Mouse (Mus musculus) thymus, adult 18-20 months (tissue): ENCODE measurements at regions not wholly inside any gene's neighbourhood (a gene's known extent, or its start where the extent isn't known, plus 50 kb on each side); places are given as distances from the start of the nearest gene placed in this dataset.

Experiments used
- DNase-seq, 2 experiments: peaks; one replicate each; pipeline ENCODE4 v3.0.0; 2022; ENCODE audit warnings: mixed read lengths in 2 of 2

- no peak for DNase-seq
Measured at GRCm38 (mm10) chr13:51975330-51975729, 128.9 kb downstream of the Gadd45g start.

DNA sequence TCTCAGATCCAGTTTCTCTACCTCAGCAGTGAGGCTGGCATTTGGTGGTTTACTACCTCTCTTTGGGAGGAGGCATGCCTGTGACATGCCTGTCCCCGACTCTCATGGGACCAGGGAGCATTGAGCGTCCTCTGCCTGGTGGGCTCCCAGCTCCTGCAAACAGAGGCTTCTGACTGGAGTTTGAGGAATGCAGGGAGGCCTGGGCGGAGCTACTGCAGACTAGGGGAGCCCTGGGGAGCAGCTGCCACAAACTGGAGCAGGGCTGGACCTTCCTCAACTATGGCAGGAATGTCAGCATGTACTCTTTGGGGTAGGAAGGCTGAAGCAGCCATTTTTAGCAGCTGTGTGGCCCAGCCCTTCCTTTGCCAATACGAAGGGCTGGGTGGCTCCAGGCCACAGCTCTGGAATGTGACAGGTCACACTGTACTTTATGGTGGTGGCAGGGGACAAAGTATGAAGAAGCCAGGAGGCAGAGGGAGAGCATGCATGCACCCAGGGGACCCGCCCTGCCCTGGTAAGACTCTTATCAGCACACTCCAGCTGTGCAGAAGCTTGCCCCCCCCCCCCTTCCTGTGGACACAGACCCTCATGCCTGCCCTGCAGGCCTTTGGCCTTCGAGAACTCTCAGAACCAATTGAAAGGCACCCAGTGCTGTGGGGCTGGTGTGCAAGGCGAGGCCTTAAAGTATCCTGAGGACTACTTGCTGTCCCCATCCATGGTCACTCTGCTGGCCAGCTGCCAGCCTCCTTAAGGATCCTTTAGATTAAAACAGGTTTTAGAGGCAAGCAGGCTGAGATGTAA, 129.5 kb downstream of the Gadd45g start:
- no peak for DNase-seq

GRCm38 (mm10) chr13:51976620-51977214, 130.2 kb downstream of the Gadd45g start:
- no peak for DNase-seq

GRCm38 (mm10) chr13:51979301-51979977, 133.0 kb downstream of the Gadd45g start:
- DNase-seq, result no peak

DNA sequence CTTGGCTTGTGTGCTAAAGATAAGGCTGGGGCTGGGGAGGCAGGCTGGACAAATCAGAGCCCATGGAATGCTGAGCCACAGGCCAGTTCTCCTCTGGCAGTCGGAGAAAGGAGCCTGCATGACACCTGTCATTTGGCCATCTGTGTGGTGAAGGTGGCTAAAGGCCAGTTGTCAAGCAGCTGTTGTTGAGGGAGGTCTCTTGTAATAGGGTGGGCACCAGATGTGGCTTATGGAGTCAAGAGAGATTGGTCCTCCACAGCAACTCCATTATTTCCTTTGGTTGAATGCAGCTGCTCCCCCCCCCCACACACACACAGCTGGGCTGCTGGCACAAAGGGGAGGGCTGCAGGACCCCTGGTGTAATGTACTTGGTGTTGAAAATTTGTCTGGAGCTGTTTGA, 133.9 kb downstream of the Gadd45g start:
- DNase-seq, result no peak

- DNase-seq, result no peak
Measured at GRCm38 (mm10) chr13:51983002-51983401, 136.5 kb downstream of the Gadd45g start.

DNA sequence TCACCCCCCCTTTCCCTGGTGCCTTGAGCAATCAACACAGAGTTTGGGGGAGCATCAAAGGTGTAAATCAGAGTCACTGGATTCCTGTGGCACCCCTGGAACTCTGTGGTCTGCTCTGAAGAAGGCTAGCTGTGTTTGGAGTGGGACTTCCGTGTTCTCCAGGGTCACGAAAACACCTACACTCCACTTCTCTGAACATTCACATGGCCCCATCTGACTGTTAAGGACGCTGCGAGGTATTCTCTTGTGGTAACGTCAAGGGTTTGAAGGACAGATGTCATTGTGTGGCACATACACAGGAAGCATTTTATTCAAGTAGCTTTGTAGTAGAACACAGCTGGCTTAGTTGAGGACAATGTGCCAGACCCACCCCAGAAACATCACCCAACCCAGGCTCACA, 137.1 kb downstream of the Gadd45g start:
- DNase-seq, result no peak

DNA sequence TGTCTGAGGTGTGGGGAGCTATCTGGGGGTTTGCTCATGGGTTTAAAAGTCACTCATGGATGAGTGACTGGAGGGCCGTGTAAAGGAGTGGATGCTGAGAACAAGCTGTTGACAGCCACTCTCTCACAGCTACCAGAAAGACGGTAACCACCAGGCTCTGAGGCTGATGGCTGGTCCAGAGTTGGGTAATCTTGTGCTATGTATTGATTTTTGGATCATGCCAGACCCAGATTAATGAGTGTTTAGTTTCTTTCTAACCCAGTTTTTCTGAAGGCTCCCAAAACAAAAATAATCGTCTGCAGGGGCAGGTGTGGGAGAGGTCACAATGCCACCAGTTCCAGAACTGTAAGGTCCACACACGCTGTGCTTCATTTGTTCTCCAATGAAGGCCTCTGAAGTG, 144.9 kb downstream of the Gadd45g start:
- no peak for DNase-seq

DNA sequence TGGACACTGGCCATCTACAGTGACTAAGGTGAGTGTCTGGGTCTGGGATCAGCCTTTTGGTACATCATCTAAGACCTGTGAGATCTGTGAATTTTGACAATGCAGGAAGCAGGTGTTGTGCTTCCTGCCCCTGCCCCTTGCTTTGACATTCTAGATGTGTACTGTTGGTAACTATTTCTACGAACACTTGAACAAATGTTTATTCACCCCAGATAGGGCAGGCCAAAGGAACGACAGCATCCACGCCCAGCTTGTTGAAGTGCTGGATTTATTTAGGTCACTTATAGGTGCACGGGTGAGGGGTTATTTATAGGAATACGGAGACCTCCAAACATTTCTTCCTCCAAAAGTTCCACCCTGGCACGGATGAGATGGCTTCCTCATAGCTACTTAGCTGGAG, 146.4 kb downstream of the Gadd45g start:
- DNase-seq, result no peak

- DNase-seq, result no peak
Measured at GRCm38 (mm10) chr13:51996163-51996562, 149.7 kb downstream of the Gadd45g start.

DNA sequence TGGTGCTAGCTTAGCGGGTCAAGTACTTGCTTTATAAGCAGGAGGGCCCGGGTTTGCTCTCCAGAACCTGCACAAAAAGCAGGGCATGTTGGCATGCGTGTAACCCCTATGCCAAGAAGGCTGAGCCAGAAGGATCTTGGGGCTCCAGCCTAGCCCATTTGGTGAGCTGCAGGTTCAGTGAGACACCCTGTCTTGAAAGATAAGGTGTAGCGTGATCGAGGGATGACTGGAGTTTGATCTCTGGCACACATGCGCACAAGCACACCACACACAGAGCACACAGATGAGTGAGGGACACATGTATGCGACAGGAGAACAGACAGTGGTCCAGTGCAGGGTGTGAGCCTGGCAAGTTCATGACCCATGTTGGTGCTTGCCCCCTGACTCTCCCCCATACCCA, 152.1 kb downstream of the Gadd45g start:
- DNase-seq, result no peak

DNA sequence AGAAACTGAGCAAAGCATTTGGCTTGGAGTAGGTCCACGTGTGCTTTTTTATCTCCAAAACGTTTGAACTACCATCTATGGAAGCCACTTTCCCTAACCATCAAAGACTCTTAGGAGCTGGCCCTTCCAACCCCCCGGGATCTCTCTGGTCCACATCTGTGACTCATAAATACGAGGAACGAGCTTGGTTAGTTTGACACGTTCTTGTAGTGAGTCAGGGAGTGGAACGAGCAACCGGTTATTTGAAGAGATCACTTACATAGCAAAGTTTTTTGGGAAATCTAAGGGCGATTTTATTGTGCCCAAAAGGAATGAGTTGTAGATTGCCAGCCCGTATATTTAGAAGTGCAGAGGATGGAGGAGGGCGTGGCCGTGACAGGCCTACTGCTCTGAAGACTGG, 155.3 kb downstream of the Gadd45g start:
- DNase-seq, result no peak

GRCm38 (mm10) chr13:52003946-52004539, 157.6 kb downstream of the Gadd45g start:
- no peak for DNase-seq

- DNase-seq, result no peak
Measured at GRCm38 (mm10) chr13:52007585-52008395, 161.3 kb downstream of the Gadd45g start.

DNA sequence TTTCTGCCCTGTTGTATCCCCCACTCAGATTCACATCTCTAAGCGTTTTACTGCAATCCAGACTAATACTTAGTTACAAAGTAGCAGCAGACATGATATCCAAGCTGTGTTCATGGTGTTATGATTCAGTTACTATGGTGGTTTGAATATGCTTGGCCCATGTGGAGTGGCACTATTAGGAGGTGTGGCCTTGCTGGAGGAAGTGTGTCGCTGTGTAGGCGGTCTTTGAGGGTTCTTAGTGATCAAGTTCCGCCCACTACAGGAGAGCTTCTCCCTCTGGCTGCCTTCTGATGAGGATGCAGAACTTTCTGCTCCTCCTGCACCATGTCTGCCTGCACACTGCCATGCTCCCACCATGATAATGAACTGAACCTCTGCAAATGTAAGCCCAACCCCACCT, 162.8 kb downstream of the Gadd45g start:
- no peak for DNase-seq

DNA sequence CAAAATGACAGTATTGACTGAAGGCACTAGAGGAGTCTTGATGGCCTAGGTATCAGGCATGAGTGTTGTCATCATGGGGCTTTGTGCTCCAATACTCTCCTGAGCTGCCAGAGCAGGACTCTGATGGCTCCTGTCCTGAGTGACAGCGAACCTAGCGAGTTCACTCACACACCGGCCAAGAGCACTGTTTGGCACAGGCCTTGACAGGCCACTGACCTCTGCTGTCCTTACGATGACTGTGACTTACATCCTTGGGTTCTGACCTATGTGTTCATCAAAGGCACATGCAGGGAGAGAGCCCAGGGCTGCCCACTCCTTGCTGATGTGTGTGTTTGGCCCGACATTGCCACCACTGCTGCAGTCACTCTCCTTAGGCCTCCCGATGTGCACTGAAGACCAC, 163.3 kb downstream of the Gadd45g start:
- DNase-seq, result no peak

GRCm38 (mm10) chr13:52011001-52011400, 164.5 kb downstream of the Gadd45g start:
- DNase-seq, result no peak

DNA sequence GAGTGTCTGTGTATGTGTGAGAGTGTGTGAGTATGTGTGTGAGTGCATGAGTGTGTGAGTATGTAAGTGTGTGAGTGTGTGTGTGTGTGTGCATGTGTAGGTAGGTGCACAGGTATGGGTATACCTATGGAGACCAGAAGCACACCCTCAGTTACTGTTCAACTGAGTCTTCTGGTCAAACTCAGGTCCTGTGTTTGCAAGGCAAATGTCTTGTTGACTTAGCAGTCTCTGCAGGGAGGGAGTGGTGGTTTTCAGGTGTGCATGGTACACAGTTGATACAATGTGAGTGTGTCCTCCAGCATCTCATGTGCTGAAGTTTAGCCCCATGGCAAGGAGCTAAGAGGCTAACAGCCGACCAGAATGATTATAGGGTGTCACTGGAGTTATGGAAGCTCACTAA, 166.7 kb downstream of the Gadd45g start:
- no peak for DNase-seq

DNA sequence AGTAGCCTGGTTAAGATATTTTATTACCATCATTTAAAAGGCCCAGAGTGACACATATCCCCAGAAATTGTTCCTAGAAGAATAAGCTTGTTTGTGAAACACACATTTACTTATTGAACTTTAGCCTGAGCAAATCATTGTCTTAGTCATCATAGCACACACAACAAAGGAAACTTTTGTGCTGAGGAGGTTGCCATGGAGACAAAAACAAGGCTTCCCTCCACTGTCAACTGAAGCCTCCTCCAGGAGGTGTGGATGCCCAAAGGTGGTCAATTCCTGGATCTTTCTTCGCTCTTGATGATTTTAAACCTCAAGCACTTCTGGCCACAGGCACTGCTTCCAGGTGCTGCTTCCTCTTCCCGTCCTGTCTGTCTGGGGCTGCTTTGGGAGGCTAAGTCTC, 167.3 kb downstream of the Gadd45g start:
- DNase-seq, result no peak

- DNase-seq, result no peak
Measured at GRCm38 (mm10) chr13:52014566-52014965, 168.1 kb downstream of the Gadd45g start.

GRCm38 (mm10) chr13:52015066-52015465, 168.6 kb downstream of the Gadd45g start:
- no peak for DNase-seq

- no peak for DNase-seq
Measured at GRCm38 (mm10) chr13:52015496-52015895, 169.0 kb downstream of the Gadd45g start.
